In genomic region chr2:58906814-58907516, GRCm38 (mm10) we compare ENCODE assay signal across 9 mouse cellular contexts. TPM values are rescaled to one million over a fixed set of nuclear protein-coding genes. Genes with fewer than 3 reads are reported as not detected.
DNase-seq lines count a peak whose midpoint lies in the region; ATAC-seq lines count a peak whose summit lies in the region.
"Had no signal": no experiment of that assay in that cellular context is flagged by ENCODE, and none has a peak within 500 bp of the region (broad histone marks: within the 10 kb centered on the region; RNA-seq: fewer than 3 reads in every experiment).

No protein-coding gene starts in this region.

- H3K9me3 ChIP-seq in kidney, embryonic 15.5 days (replicated peaks): no peaks in the 10 kb centered on the region
- H3K9me3 ChIP-seq in embryonic facial prominence, embryonic 11.5 days (replicated peaks; ENCODE audit: control insufficient read depth, low read length): no peaks in the 10 kb centered on the region

- 0 out of 2 replicates have a peak, but pooled peaks cover 3% of the 10 kb centered on the region for H3K4me1 ChIP-seq in kidney, embryonic 15.5 days
- no peaks in the 10 kb centered on the region; the same call in 1 of the 2 replicates for H3K4me1 ChIP-seq in embryonic facial prominence, embryonic 11.5 days (ENCODE audit: control insufficient read depth, insufficient read depth, low read length)

- DNase-seq in kidney, adult 18-20 months: no peak
- DNase-seq in embryonic facial prominence, embryonic 11.5 days (ENCODE audit: low spot score): no peak
- DNase-seq in induced T-regulatory cell, adult 2 months (ENCODE audit: low read depth): peak; percentile 75
- DNase-seq in natural killer cell, adult 2 months (ENCODE audit: low spot score in 2 of 2): peak; percentile 31 to 59
- DNase-seq in layer of hippocampus, postnatal 10 days (ENCODE audit: low spot score in 2 of 2): no peak
- DNase-seq in ovary, postnatal 14 days (ENCODE audit: low spot score): no peak
- no peak for DNase-seq in urinary bladder, postnatal 14 days (ENCODE audit: low spot score)

- WGBS in kidney, embryonic 15.5 days: 46% methylated on average over 14 of the region's 14 CpGs
- WGBS in embryonic facial prominence, embryonic 11.5 days: 45% methylated on average over 14 of the region's 14 CpGs

- ATAC-seq in kidney, embryonic 15.5 days (replicated peaks; ENCODE audit: low FRiP score): no peak
- no peak for ATAC-seq in embryonic facial prominence, embryonic 11.5 days (replicated peaks; ENCODE audit: insufficient number of reproducible peaks, low FRiP score, low TSS enrichment, low read depth)

- H3K27ac ChIP-seq in kidney, embryonic 15.5 days: no peak overlapping the region
- H3K27ac ChIP-seq in embryonic facial prominence, embryonic 11.5 days (replicated peaks; ENCODE audit: low read depth, low read length): no peak overlapping the region

- H3K4me2 ChIP-seq in kidney, embryonic 15.5 days: peak overlapping the region; percentile 22; the same call in 1 of the 2 replicates
- peak overlapping the region; percentile 7; the same call in 1 of the 2 replicates for H3K4me2 ChIP-seq in embryonic facial prominence, embryonic 11.5 days (ENCODE audit: low read depth, low read length)

- no peak overlapping the region for H3K9ac ChIP-seq in kidney, embryonic 15.5 days
- peak overlapping the region; percentile 13; the same call in 1 of the 2 replicates for H3K9ac ChIP-seq in embryonic facial prominence, embryonic 11.5 days (replicated peaks; ENCODE audit: low read length)

- H3K36me3 ChIP-seq in kidney, embryonic 15.5 days: no peaks in the 10 kb centered on the region
- H3K36me3 ChIP-seq in embryonic facial prominence, embryonic 11.5 days (replicated peaks; ENCODE audit: control insufficient read depth, insufficient read depth, low read depth, low read length): no peaks in the 10 kb centered on the region

- no peak overlapping the region for H3K4me3 ChIP-seq in kidney, embryonic 15.5 days (replicated peaks)
- no peak overlapping the region for H3K4me3 ChIP-seq in embryonic facial prominence, embryonic 11.5 days (ENCODE audit: low read depth, low read length)

- no peaks in the 10 kb centered on the region for H3K27me3 ChIP-seq in kidney, embryonic 15.5 days
- no peaks in the 10 kb centered on the region for H3K27me3 ChIP-seq in embryonic facial prominence, embryonic 11.5 days (ENCODE audit: control insufficient read depth, insufficient read depth, low read length)

RNA-seq across cellular contexts. Expression of gene Gm11099, which starts 47.7 kb away (rescaled TPM):
- polyA plus RNA-seq in kidney, embryonic 15.5 days (2015; fragmentation: Nextera tagmentation; extraction: Ambion mirVana): not detected in 2 replicates
- polyA plus RNA-seq in embryonic facial prominence, embryonic 11.5 days (2014; fragmentation: Nextera tagmentation; extraction: Ambion mirVana): not detected in 2 replicates
- not detected for total RNA-seq in layer of hippocampus, postnatal 10 days (2021)
- polyA plus RNA-seq: neural tube, embryonic 14.5 days had no signal

Comparison
In these comparisons a context has a peak if more than half of its experiments do, and no peak if none do; other contexts are left out.
1. DNase-seq: peak in induced T-regulatory cell, adult 2 months (single experiment) and natural killer cell, adult 2 months (2 of 2); none in kidney, adult 18-20 months (single experiment), embryonic facial prominence, embryonic 11.5 days (single experiment), layer of hippocampus, postnatal 10 days (0 of 2), ovary, postnatal 14 days (single experiment) and urinary bladder, postnatal 14 days (single experiment).